Mouse (Mus musculus) MEL (cell line): ENCODE data around the gene Gria1. TPM values are rescaled to one million over a fixed set of nuclear protein-coding genes. Genes with fewer than 3 reads are reported as not detected.

Experiments
- DNase-seq: peaks from one replicate; pipeline ENCODE4 v3.0.0; 2011; ENCODE audit warnings: low read depth, low spot score
- H3K27ac ChIP-seq: 2 replicates; pipeline ENCODE4 v1.5.1; 2012; ENCODE audit warnings: low read depth, mild to moderate bottlenecking, control low read depth, low read length, moderate library complexity; ENCODE audit not compliant: control insufficient read depth
- H3K27me3 ChIP-seq, 2 experiments: fragments of 150-350 bp in 1 of 2; sonication (generic) in 1 of 2; 2 replicates each; pipeline ENCODE4 v1.6.1; 2012; ENCODE audit warnings: low read length in 2 of 2, mild to moderate bottlenecking in 2 of 2, improper control_type of control experiment in 1 of 2, moderate library complexity in 1 of 2; ENCODE audit not compliant: insufficient read depth in 2 of 2, control insufficient read depth in 1 of 2
- H3K36me3 ChIP-seq, 2 experiments: 2 replicates each; pipeline ENCODE4 v1.6.1; 2012 to 2014; ENCODE audit warnings: low read length in 2 of 2, improper control_type of control experiment in 1 of 2, inconsistent platforms in 1 of 2, mild to moderate bottlenecking in 1 of 2; ENCODE audit not compliant: insufficient read depth in 2 of 2, control insufficient read depth in 1 of 2
- H3K4me1 ChIP-seq, 2 experiments: fragments of 150-350 bp in 1 of 2; sonication (generic) in 1 of 2; 2 replicates each; pipeline ENCODE4 v1.6.1; 2012; ENCODE audit warnings: low read length in 2 of 2, improper control_type of control experiment in 1 of 2, mild to moderate bottlenecking in 1 of 2; ENCODE audit not compliant: insufficient read depth in 2 of 2, control insufficient read depth in 1 of 2
- H3K4me3 ChIP-seq, 2 experiments: fragments of 150-350 bp in 1 of 2; sonication (generic) in 1 of 2; 2 replicates each; pipeline ENCODE4 v1.5.1; 2012; ENCODE audit warnings: low read depth in 2 of 2, low read length in 2 of 2, mild to moderate bottlenecking in 2 of 2, moderate library complexity in 2 of 2, control low read depth in 1 of 2, improper control_type of control experiment in 1 of 2; ENCODE audit not compliant: control insufficient read depth in 1 of 2, insufficient read depth in 1 of 2
- H3K79me2 ChIP-seq: 2 replicates; pipeline ENCODE4 v1.6.1; 2012; ENCODE audit warnings: mild to moderate bottlenecking, low read length, moderate library complexity; ENCODE audit not compliant: control insufficient read depth, poor library complexity, insufficient read depth
- H3K9ac ChIP-seq: 2 replicates; pipeline ENCODE4 v1.6.1; 2012; ENCODE audit warnings: low read depth, mild to moderate bottlenecking, control low read depth, low read length, moderate library complexity; ENCODE audit not compliant: control insufficient read depth, poor library complexity, severe bottlenecking
- H3K9me3 ChIP-seq: fragments of 150-350 bp; sonication (generic); replicated peaks from 2 replicates; pipeline ENCODE4 v1.6.1; 2012; ENCODE audit warnings: mild to moderate bottlenecking, low read length, improper control_type of control experiment, moderate library complexity; ENCODE audit not compliant: insufficient read depth
- BHLHE40 ChIP-seq: IDR thresholded peaks from 2 replicates; pipeline ENCODE4 v1.6.1; 2012; ENCODE audit warnings: low read depth, mild to moderate bottlenecking, inconsistent platforms, low read length, improper control_type of control experiment, borderline replicate concordance
- CTCF ChIP-seq, 3 experiments: IDR thresholded peaks in 2 of 3; conservative IDR thresholded peaks in 1 of 3; 2 replicates each; pipeline ENCODE4 v1.5.1; 2011 to 2012; ENCODE audit warnings: low read length in 3 of 3, low read depth in 2 of 3, mild to moderate bottlenecking in 2 of 3, improper control_type of control experiment in 1 of 3, inconsistent platforms in 1 of 3, mixed read lengths in 1 of 3, moderate library complexity in 1 of 3; ENCODE audit not compliant: control insufficient read depth in 1 of 3, insufficient read depth in 1 of 3, poor library complexity in 1 of 3, severe bottlenecking in 1 of 3
- ELF1 ChIP-seq: IDR thresholded peaks from 2 replicates; pipeline ENCODE4 v1.6.1; 2014; ENCODE audit warnings: low read depth, mild to moderate bottlenecking, inconsistent platforms, low read length, improper control_type of control experiment, moderate library complexity
- EP300 ChIP-seq, 2 experiments: IDR thresholded peaks; 2 replicates each; pipeline ENCODE4 v1.6.1; 2011; ENCODE audit warnings: improper control_type of control experiment in 2 of 2, low read length in 2 of 2, low read depth in 1 of 2, mild to moderate bottlenecking in 1 of 2
- ETS1 ChIP-seq: IDR thresholded peaks from 2 replicates; pipeline ENCODE4 v1.6.1; 2012; ENCODE audit warnings: low read depth, mild to moderate bottlenecking, inconsistent platforms, low read length, improper control_type of control experiment, moderate library complexity
- HCFC1 ChIP-seq: IDR thresholded peaks from 2 replicates; pipeline ENCODE4 v1.6.1; 2012; ENCODE audit warnings: low read depth, mild to moderate bottlenecking, inconsistent platforms, low read length, improper control_type of control experiment, moderate library complexity
- MYB ChIP-seq: IDR thresholded peaks from 2 replicates; pipeline ENCODE4 v1.6.1; 2011; ENCODE audit warnings: mild to moderate bottlenecking, low read depth, low read length, improper control_type of control experiment
- NRF1 ChIP-seq: IDR thresholded peaks from 2 replicates; pipeline ENCODE4 v1.6.1; 2014; ENCODE audit warnings: low read depth, mild to moderate bottlenecking, inconsistent platforms, low read length, improper control_type of control experiment, moderate library complexity; ENCODE audit not compliant: poor library complexity, insufficient read depth, severe bottlenecking
- POLR2A ChIP-seq, 2 experiments: IDR thresholded peaks; 2 replicates each; pipeline ENCODE4 v1.6.1; 2011 to 2012; ENCODE audit warnings: low read length in 2 of 2, mild to moderate bottlenecking in 2 of 2, control low read depth in 1 of 2, improper control_type of control experiment in 1 of 2, low read depth in 1 of 2, moderate library complexity in 1 of 2; ENCODE audit not compliant: control insufficient read depth in 1 of 2, insufficient read depth in 1 of 2, poor library complexity in 1 of 2
- POLR2AphosphoS5 ChIP-seq: IDR thresholded peaks from 2 replicates; pipeline ENCODE4 v1.6.1; 2012; ENCODE audit warnings: low read depth, borderline replicate concordance, mild to moderate bottlenecking, inconsistent platforms, low read length, moderate library complexity, mixed read lengths
- RCOR1 ChIP-seq: IDR thresholded peaks from 2 replicates; pipeline ENCODE4 v1.6.1; 2012; ENCODE audit warnings: low read depth, mild to moderate bottlenecking, inconsistent platforms, low read length, improper control_type of control experiment
- TAL1 ChIP-seq: IDR thresholded peaks from 2 replicates; pipeline ENCODE4 v1.6.1; 2012; ENCODE audit warnings: mild to moderate bottlenecking, inconsistent platforms, low read length, moderate library complexity, mixed read lengths
- TCF12 ChIP-seq: IDR thresholded peaks from 2 replicates; pipeline ENCODE4 v1.6.1; 2014; ENCODE audit warnings: low read depth, mild to moderate bottlenecking, inconsistent platforms, low read length, improper control_type of control experiment, moderate library complexity
- UBTF ChIP-seq: IDR thresholded peaks from 2 replicates; pipeline ENCODE4 v1.6.1; 2012; ENCODE audit warnings: low read depth, mild to moderate bottlenecking, inconsistent platforms, low read length, improper control_type of control experiment, moderate library complexity, borderline replicate concordance; ENCODE audit not compliant: insufficient read depth
- USF2 ChIP-seq, 2 experiments: IDR thresholded peaks; 2 replicates each; pipeline ENCODE4 v1.6.1; 2011 to 2012; ENCODE audit warnings: improper control_type of control experiment in 2 of 2, low read length in 2 of 2, borderline replicate concordance in 1 of 2, inconsistent platforms in 1 of 2, low read depth in 1 of 2, mild to moderate bottlenecking in 1 of 2; ENCODE audit not compliant: insufficient read depth in 1 of 2
- ZC3H11A ChIP-seq: IDR thresholded peaks from 2 replicates; pipeline ENCODE4 v1.6.1; 2012; ENCODE audit warnings: low read depth, mild to moderate bottlenecking, inconsistent platforms, low read length, improper control_type of control experiment
- polyA plus RNA-seq, 2 experiments: library from polyadenylated mRNA; stranded (reverse) in 1 of 2; unstranded in 1 of 2; fragments of >175 nt in 1 of 2; fragments of >200 nt in 1 of 2; gene quantifications; 2 replicates each; pipeline versions ENCODE4 v1.2.1 to v1.2.4; 2012; ENCODE audit warnings: low replicate concordance in 2 of 2, low read depth in 1 of 2; ENCODE audit not compliant: insufficient read length in 2 of 2, insufficient read depth in 1 of 2, missing spikeins in 1 of 2
- total RNA-seq: library from RNA; depleted of rRNA; stranded (reverse); fragments of 300-350 nt; gene quantifications from 2 replicates; pipeline ENCODE4 v1.2.3, GENCODE M21; 2012

Gene Gria1
- total and polyA plus RNA-seq, 3 experiments, result not detected

DNA sequence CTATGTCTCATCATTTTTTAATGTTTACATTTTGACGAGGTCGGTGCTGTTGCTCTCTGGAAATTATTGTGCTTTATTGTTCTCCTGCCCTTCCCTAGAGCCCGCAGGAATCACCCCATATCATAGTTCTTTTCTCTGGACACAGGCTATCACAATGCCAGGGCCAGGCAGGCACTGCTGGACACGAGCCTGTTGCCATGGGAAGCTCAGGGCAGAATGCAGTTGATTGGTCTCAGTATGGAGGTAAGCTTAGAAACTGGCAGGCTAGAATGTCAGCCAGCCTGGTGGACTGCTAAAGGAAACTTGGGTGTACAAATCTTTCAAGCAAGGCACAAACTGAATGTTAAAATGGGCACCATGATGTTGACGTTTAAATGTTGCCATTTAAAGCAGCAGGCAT is 78.3 kb downstream of the Gria1 start:
- Histone ChIP-seq H3K4me1 (no peaks in the 10 kb centered on the region), H3K27me3 (no peaks in the 10 kb centered on the region)

DNA sequence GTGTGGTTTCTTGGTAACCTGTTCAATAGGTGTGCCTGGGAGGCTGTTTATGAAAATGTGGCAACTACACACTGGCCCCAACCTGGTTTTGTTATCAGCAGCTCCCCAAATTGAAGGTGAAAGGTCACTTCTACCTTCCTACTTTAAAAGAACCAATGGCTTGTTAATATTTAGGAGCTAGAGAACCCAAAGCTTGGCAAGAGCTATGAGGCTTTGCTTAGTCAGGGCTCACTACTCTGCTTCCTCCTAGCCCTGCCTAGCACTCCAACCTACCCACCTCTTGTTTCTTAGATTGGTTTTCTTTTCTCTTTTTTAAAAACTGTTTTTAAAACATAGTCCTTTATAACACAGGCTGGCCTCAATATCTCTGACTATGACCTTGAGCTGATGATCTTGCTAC is 79.5 kb downstream of the Gria1 start:
- no peak overlapping the region for H3K4me3 ChIP-seq
- no peaks in the 10 kb centered on the region for H3K27me3 ChIP-seq
- H3K27ac ChIP-seq, result no peak overlapping the region
- no peaks in the 10 kb centered on the region for H3K4me1 ChIP-seq
- TF ChIP-seq NRF1, result no peak
- no peak for TF ChIP-seq EP300 (IDR thresholded peaks at IDR 0.05; ENCODE audit: low read depth in 1 of 2, low read length in 2 of 2)
- no peak for TF ChIP-seq TCF12
- TF ChIP-seq BHLHE40, result no peak
- no peak for TF ChIP-seq UBTF
- H3K9ac ChIP-seq, result no peak overlapping the region
- H3K9me3 ChIP-seq, result no peaks in the 10 kb centered on the region
- DNase-seq, result no peak
- no peaks in the 10 kb centered on the region for H3K36me3 ChIP-seq
- no peaks in the 10 kb centered on the region for H3K79me2 ChIP-seq

More for the DNA sequence above, 78.3 kb downstream of the Gria1 start:
- Histone ChIP-seq H3K27ac (no peak overlapping the region), H3K36me3 (no peaks in the 10 kb centered on the region), H3K9me3 (no peaks in the 10 kb centered on the region), H3K4me3 (no peak overlapping the region), H3K79me2 (no peaks in the 10 kb centered on the region), H3K9ac (no peak overlapping the region)
- no peak for DNase-seq
- TF ChIP-seq BHLHE40, result no peak
- TF ChIP-seq POLR2A (IDR thresholded peaks at IDR 0.05; ENCODE audit: control insufficient read depth in 1 of 2, insufficient read depth in 1 of 2, low read depth in 1 of 2, low read length in 2 of 2, poor library complexity in 1 of 2), result no peak
- TF ChIP-seq TAL1, result no peak
- TF ChIP-seq ETS1, result no peak
- no peak for TF ChIP-seq POLR2AphosphoS5

DNA sequence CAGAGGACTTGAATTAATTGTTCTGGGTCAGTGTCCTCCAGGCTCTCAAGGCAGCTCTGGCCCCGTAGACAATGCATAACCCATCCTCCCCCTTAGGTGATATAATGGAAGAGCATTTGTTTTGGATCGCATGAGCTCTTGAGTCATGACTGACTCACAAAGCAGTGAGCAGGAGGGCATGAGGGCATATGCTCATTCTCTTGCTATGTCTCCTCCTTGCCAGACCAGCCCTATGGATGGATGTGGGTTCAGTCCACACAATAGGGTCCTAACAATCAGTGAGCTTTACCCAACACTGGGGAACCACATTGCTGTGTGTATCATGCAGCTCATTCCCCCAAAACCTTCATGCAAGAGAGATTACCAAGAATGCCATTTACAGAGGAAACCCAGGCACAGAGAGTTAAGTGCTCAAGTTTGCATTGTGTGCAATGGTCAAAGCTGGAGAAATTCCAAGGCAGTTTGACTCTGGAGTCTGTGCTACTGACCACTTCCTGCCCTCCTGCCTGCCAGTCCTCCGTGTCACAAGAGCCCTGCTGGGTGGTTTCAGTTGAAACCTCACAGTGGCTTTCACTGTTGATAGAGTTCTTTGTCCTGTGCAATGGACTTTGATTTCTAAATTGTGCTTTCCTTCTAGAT is 80.2 kb downstream of the Gria1 start:
- no peak for DNase-seq
- Histone ChIP-seq H3K27ac (no peak overlapping the region), H3K4me3 (no peak overlapping the region), H3K27me3 (no peaks in the 10 kb centered on the region), H3K9me3 (no peaks in the 10 kb centered on the region), H3K79me2 (no peaks in the 10 kb centered on the region), H3K36me3 (no peaks in the 10 kb centered on the region), H3K9ac (no peak overlapping the region), H3K4me1 (no peaks in the 10 kb centered on the region)
- TF ChIP-seq BHLHE40 (no peak), USF2 (IDR thresholded peaks at IDR 0.05; ENCODE audit: borderline replicate concordance in 1 of 2, insufficient read depth in 1 of 2, low read depth in 1 of 2, low read length in 2 of 2) (no peak), CTCF (IDR thresholded peaks at IDR 0.05 in 2 of 3, conservative IDR thresholded peaks at IDR 0.05 in 1 of 3; ENCODE audit: control insufficient read depth in 1 of 3, insufficient read depth in 1 of 3, low read depth in 2 of 3, low read length in 3 of 3, poor library complexity in 1 of 3, severe bottlenecking in 1 of 3) (no peak), ZC3H11A (no peak), EP300 (IDR thresholded peaks at IDR 0.05; ENCODE audit: low read depth in 1 of 2, low read length in 2 of 2) (no peak), MYB (no peak), ELF1 (no peak), RCOR1 (no peak), HCFC1 (no peak), ETS1 (no peak)
